Mouse (Mus musculus): Measurements from ENCODE around the gene Sdsl.

DNA sequence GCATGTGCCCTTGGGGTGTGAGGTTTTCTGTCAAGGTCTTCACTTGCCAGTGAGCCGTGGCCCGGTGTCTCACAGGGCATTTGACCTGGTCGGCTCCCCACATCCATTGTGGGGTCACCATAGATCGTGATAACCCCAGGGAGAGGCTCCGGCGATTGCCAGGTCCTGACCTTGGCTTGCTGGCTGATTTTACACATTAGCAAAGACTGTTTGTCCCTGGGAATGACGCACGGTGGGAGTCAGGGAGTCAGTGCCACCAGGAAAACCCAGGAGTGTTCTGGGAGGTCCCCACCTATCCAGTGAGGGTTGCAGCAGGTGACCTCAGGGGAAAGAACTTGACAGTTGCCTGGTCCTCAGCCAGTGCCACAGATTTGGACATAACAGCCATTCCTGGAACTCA, at the start of gene Sdsl:
- TF ChIP-seq CTCF (IDR thresholded peaks at IDR 0.05; ENCODE audit: low read depth) = no peak
- TF ChIP-seq EP300 (IDR thresholded peaks at IDR 0.05; ENCODE audit: low read depth) = no peak
